Mouse (Mus musculus): ENCODE measurements around the gene Fam69a.
"Not testable (repeated sequence)": the region's sequence is repeated elsewhere in the genome, so short reads cannot be mapped to it uniquely, and the experiment has no call there.

Fam69a gene

GRCm38 (mm10) chr5:107979901-107980300 lies 7.0 kb downstream of the Fam69a start:
- DNase-seq (ENCODE audit: low spot score in 2 of 2) = no peak

GRCm38 (mm10) chr5:107978289-107979035 lies 8.4 kb downstream of the Fam69a start:
- no peak for DNase-seq (ENCODE audit: low spot score in 2 of 2)

GRCm38 (mm10) chr5:107977640-107978288 lies 9.1 kb downstream of the Fam69a start:
- no peak for DNase-seq (ENCODE audit: low spot score in 2 of 2)

GRCm38 (mm10) chr5:107973310-107973709 lies 13.6 kb downstream of the Fam69a start:
- no peak for DNase-seq (ENCODE audit: low spot score in 2 of 2)

- DNase-seq (ENCODE audit: low spot score in 2 of 2) = no peak
Observed at GRCm38 (mm10) chr5:107972444-107973272, 14.2 kb downstream of the Fam69a start.

- DNase-seq (ENCODE audit: low spot score in 2 of 2) = no peak
Observed at GRCm38 (mm10) chr5:107971069-107971468, 15.8 kb downstream of the Fam69a start.

- not testable (repeated sequence) for DNase-seq (ENCODE audit: low spot score in 2 of 2)
Observed at GRCm38 (mm10) chr5:107969818-107970217, 17.1 kb downstream of the Fam69a start.

GRCm38 (mm10) chr5:107968079-107968478 lies 18.8 kb downstream of the Fam69a start:
- DNase-seq (ENCODE audit: low spot score in 2 of 2) = no peak

GRCm38 (mm10) chr5:107966841-107967457 lies 19.9 kb downstream of the Fam69a start:
- no peak for DNase-seq (ENCODE audit: low spot score in 2 of 2)

- no peak for DNase-seq (ENCODE audit: low spot score in 2 of 2)
Observed at GRCm38 (mm10) chr5:107966156-107966555, 20.7 kb downstream of the Fam69a start.

- DNase-seq (ENCODE audit: low spot score in 2 of 2) = no peak
Observed at GRCm38 (mm10) chr5:107965355-107965991, 21.4 kb downstream of the Fam69a start.

GRCm38 (mm10) chr5:107964031-107964758 lies 22.7 kb downstream of the Fam69a start:
- DNase-seq (ENCODE audit: low spot score in 2 of 2) = no peak

- no peak for DNase-seq (ENCODE audit: low spot score in 2 of 2)
Observed at GRCm38 (mm10) chr5:107961438-107962251, 25.2 kb downstream of the Fam69a start.

GRCm38 (mm10) chr5:107960532-107961202 lies 26.2 kb downstream of the Fam69a start:
- DNase-seq (ENCODE audit: low spot score in 2 of 2) = no peak

GRCm38 (mm10) chr5:107959624-107960300 lies 27.1 kb downstream of the Fam69a start:
- DNase-seq (ENCODE audit: low spot score in 2 of 2) = no peak

GRCm38 (mm10) chr5:107950643-107951042 lies 36.2 kb downstream of the Fam69a start:
- DNase-seq (ENCODE audit: low spot score in 2 of 2) = no peak

- DNase-seq (ENCODE audit: low spot score in 2 of 2) = no peak
Observed at GRCm38 (mm10) chr5:107949607-107950006, 37.3 kb downstream of the Fam69a start.

GRCm38 (mm10) chr5:107948899-107949298 lies 38.0 kb downstream of the Fam69a start:
- no peak for DNase-seq (ENCODE audit: low spot score in 2 of 2)

- no peak for DNase-seq (ENCODE audit: low spot score in 2 of 2)
Observed at GRCm38 (mm10) chr5:107947548-107947947, 39.3 kb downstream of the Fam69a start.
